Comparison of ENCODE assay signal across 9 mouse cellular contexts in genomic region chr5:33535145-33536010, GRCm38 (mm10).
DNase-seq lines count a peak whose midpoint lies in the region; ATAC-seq and TF ChIP-seq lines count a peak whose summit lies in the region.
"Had no signal": no experiment of that assay in that cellular context is flagged by ENCODE, and none has a peak within 500 bp of the region (broad histone marks: within the 10 kb centered on the region; RNA-seq: fewer than 3 reads in every experiment).

No protein-coding gene starts in this region.

- peak overlapping the region; percentile 59 for H3K4me2 ChIP-seq in heart, embryonic 11.5 days
- peak overlapping the region; percentile 39; the same call in 1 of the 2 replicates for H3K4me2 ChIP-seq in forebrain, embryonic 16.5 days (ENCODE audit: low read length)
- H3K4me2 ChIP-seq in midbrain, embryonic 12.5 days (replicated peaks) = peak overlapping the region; percentile 44

- no peak for ATAC-seq in heart, embryonic 11.5 days (replicated peaks; ENCODE audit: insufficient number of reproducible peaks, low FRiP score, low TSS enrichment)
- no peak for ATAC-seq in forebrain, embryonic 16.5 days
- no peak for ATAC-seq in midbrain, embryonic 12.5 days (ENCODE audit: low FRiP score, low read depth)

- H3K4me1 ChIP-seq in heart, embryonic 11.5 days (ENCODE audit: control insufficient read depth, insufficient read depth, low read length) = peaks cover 12% of the 10 kb centered on the region
- H3K4me1 ChIP-seq in forebrain, embryonic 16.5 days (replicated peaks; ENCODE audit: control insufficient read depth, insufficient read depth, low read length) = peaks cover 16% of the 10 kb centered on the region
- peaks cover 21% of the 10 kb centered on the region for H3K4me1 ChIP-seq in midbrain, embryonic 12.5 days

- H3K9ac ChIP-seq in heart, embryonic 11.5 days (ENCODE audit: low read depth, low read length) = peak overlapping the region; percentile 12; the same call in 1 of the 2 replicates
- H3K9ac ChIP-seq in forebrain, embryonic 16.5 days (replicated peaks; ENCODE audit: low read depth, low read length) = no peak overlapping the region
- H3K9ac ChIP-seq in midbrain, embryonic 12.5 days (replicated peaks) = peak overlapping the region; percentile 11; the same call in 1 of the 2 replicates

- WGBS in heart, embryonic 11.5 days (ENCODE audit: insufficient replicate concordance) = 13% methylated on average over 21 of the region's 21 CpGs
- WGBS in forebrain, embryonic 16.5 days = 8% methylated on average over 21 of the region's 21 CpGs
- WGBS in midbrain, embryonic 12.5 days = 6% methylated on average over 21 of the region's 21 CpGs

- H3K27ac ChIP-seq in heart, embryonic 11.5 days (ENCODE audit: low read depth, low read length) = no peak overlapping the region
- H3K27ac ChIP-seq in forebrain, embryonic 16.5 days (ENCODE audit: low read length) = no peak overlapping the region
- H3K27ac ChIP-seq in midbrain, embryonic 12.5 days (replicated peaks) = no peak overlapping the region
- H3K27ac ChIP-seq in layer of hippocampus, adult 2 months = no peak overlapping the region

- H3K36me3 ChIP-seq in heart, embryonic 11.5 days (ENCODE audit: control insufficient read depth, insufficient read depth, low read length) = no peaks in the 10 kb centered on the region
- no peaks in the 10 kb centered on the region for H3K36me3 ChIP-seq in forebrain, embryonic 16.5 days (ENCODE audit: control insufficient read depth, insufficient read depth)
- H3K36me3 ChIP-seq in midbrain, embryonic 12.5 days = no peaks in the 10 kb centered on the region

- H3K4me3 ChIP-seq in heart, embryonic 11.5 days (ENCODE audit: low read depth, low read length) = peak overlapping the region; percentile 30
- H3K4me3 ChIP-seq in forebrain, embryonic 16.5 days (replicated peaks; ENCODE audit: low read length) = no peak overlapping the region
- no peak overlapping the region for H3K4me3 ChIP-seq in midbrain, embryonic 12.5 days
- H3K4me3 ChIP-seq in layer of hippocampus, adult 2 months = no peak overlapping the region
- H3K4me3 ChIP-seq: myocyte had no signal

- DNase-seq in heart, adult 18-20 months = no peak
- DNase-seq in ES-CJ7 (ENCODE audit: low read depth, low spot score) = peak; percentile 100
- no peak for DNase-seq in urinary bladder, adult 18-20 months (ENCODE audit: low spot score in 2 of 2)
- no peak for DNase-seq in urinary bladder, postnatal 36 days (ENCODE audit: low spot score in 2 of 2)
- DNase-seq in layer of hippocampus, adult 2 months (ENCODE audit: low spot score in 2 of 2) = no peak

- H3K27me3 ChIP-seq in heart, embryonic 11.5 days (ENCODE audit: control insufficient read depth, insufficient read depth, low read length) = peaks cover 51% of the 10 kb centered on the region
- H3K27me3 ChIP-seq in forebrain, embryonic 16.5 days (replicated peaks; ENCODE audit: control insufficient read depth, insufficient read depth, low read length) = peaks cover 75% of the 10 kb centered on the region
- peaks cover 80% of the 10 kb centered on the region for H3K27me3 ChIP-seq in midbrain, embryonic 12.5 days

- H3K9me3 ChIP-seq in heart, embryonic 11.5 days (replicated peaks; ENCODE audit: control insufficient read depth, low read length) = no peaks in the 10 kb centered on the region; the same call in 1 of the 2 replicates
- H3K9me3 ChIP-seq in forebrain, embryonic 16.5 days (ENCODE audit: control insufficient read depth, low read length) = no peaks in the 10 kb centered on the region
- no peaks in the 10 kb centered on the region for H3K9me3 ChIP-seq in midbrain, embryonic 12.5 days

- no peak for TF ChIP-seq CTCF in layer of hippocampus, adult 2 months (conservative IDR thresholded peaks at IDR 0.05)
